Mouse (Mus musculus) MEL (cell line): ENCODE data around the gene Abcb9.

Source experiments
- CTCF ChIP-seq, 3 experiments: IDR thresholded peaks in 2 of 3; conservative IDR thresholded peaks in 1 of 3; 2 replicates each; pipeline ENCODE4 v1.5.1; 2011 to 2012; ENCODE audit warnings: low read length in 3 of 3, low read depth in 2 of 3, mild to moderate bottlenecking in 2 of 3, improper control_type of control experiment in 1 of 3, inconsistent platforms in 1 of 3, mixed read lengths in 1 of 3, moderate library complexity in 1 of 3; ENCODE audit not compliant: control insufficient read depth in 1 of 3, insufficient read depth in 1 of 3, poor library complexity in 1 of 3, severe bottlenecking in 1 of 3
- ETS1 ChIP-seq: IDR thresholded peaks from 2 replicates; pipeline ENCODE4 v1.6.1; 2012; ENCODE audit warnings: low read depth, mild to moderate bottlenecking, inconsistent platforms, low read length, improper control_type of control experiment, moderate library complexity
- MAZ ChIP-seq: IDR thresholded peaks from 2 replicates; pipeline ENCODE4 v1.6.1; 2012; ENCODE audit warnings: low read depth, mild to moderate bottlenecking, inconsistent platforms, low read length, improper control_type of control experiment
- ZKSCAN1 ChIP-seq: IDR thresholded peaks from 2 replicates; pipeline ENCODE4 v1.6.1; 2012; ENCODE audit warnings: low read depth, mild to moderate bottlenecking, inconsistent platforms, low read length, improper control_type of control experiment, moderate library complexity

DNA sequence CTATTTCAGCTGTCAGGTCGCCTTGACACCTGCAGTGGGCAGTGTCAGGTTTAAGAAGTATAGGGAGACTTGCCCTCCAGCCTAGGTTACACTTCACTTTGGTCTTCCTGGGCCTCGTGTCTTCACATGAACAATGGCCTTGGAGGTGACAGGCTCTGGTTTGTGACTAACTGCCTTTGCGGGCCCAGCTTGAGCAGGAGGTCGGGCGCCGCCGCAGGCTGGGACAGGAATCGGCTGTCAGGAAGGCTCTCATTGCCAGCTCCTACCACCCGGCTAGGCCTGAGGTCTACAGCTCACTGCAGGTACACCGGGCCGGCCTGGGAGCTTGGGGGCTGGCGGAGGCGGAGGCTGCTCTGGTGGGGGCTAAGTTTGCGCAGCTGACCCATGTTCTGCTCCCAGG, 17.4 kb upstream of the Abcb9 start:
- no peak for TF ChIP-seq CTCF (IDR thresholded peaks at IDR 0.05 in 2 of 3, conservative IDR thresholded peaks at IDR 0.05 in 1 of 3; ENCODE audit: control insufficient read depth in 1 of 3, insufficient read depth in 1 of 3, low read depth in 2 of 3, low read length in 3 of 3, poor library complexity in 1 of 3, severe bottlenecking in 1 of 3)
- TF ChIP-seq ZKSCAN1 = no peak
- no peak for TF ChIP-seq ETS1
- TF ChIP-seq MAZ = no peak
